Mouse (Mus musculus) lung, embryonic 14.5 days (tissue): Measurements from ENCODE around the gene Tenm4. TPM values are rescaled to one million over a fixed set of nuclear protein-coding genes. Genes with fewer than 3 reads are reported as not detected.

Experiments used
- ATAC-seq: fragments of 200-750 bp; cut with Nextera tagmentation; 2 replicates; pipeline ENCODE4 v1.8.0; 2017; ENCODE audit warnings: mild to moderate bottlenecking, moderate TSS enrichment, moderate library complexity; ENCODE audit not compliant: insufficient read depth
- DNase-seq: peaks from one replicate; pipeline ENCODE4 v3.0.0-alpha.2; 2015
- H3K27ac ChIP-seq: fragments of 300-500 bp; sonication (generic); 2 replicates; pipeline ENCODE4 v1.5.1; 2014; ENCODE audit warnings: low read depth, mild to moderate bottlenecking, moderate library complexity
- H3K27me3 ChIP-seq: fragments of 300-500 bp; sonication (generic); 2 replicates; pipeline ENCODE4 v1.6.1; 2014; ENCODE audit warnings: low read length, control low read depth; ENCODE audit not compliant: insufficient read depth
- H3K36me3 ChIP-seq: fragments of 300-500 bp; sonication (generic); 2 replicates; pipeline ENCODE4 v1.6.1; 2014; ENCODE audit warnings: control low read depth; ENCODE audit not compliant: insufficient read depth
- H3K4me1 ChIP-seq: fragments of 300-500 bp; sonication (generic); 2 replicates; pipeline ENCODE4 v1.6.1; 2014; ENCODE audit warnings: antibody characterized with exemption, control low read depth; ENCODE audit not compliant: insufficient read depth
- H3K4me2 ChIP-seq: fragments of 300-500 bp; sonication (generic); 2 replicates; pipeline ENCODE4 v1.6.1; 2014; ENCODE audit warnings: mild to moderate bottlenecking
- H3K4me3 ChIP-seq: fragments of 300-500 bp; sonication (generic); 2 replicates; pipeline ENCODE4 v1.5.1; 2014; ENCODE audit warnings: low read depth, low read length
- H3K9ac ChIP-seq: fragments of 300-500 bp; sonication (generic); 2 replicates; pipeline ENCODE4 v1.6.1; 2014
- H3K9me3 ChIP-seq: fragments of 300-500 bp; sonication (generic); 2 replicates; pipeline ENCODE4 v1.6.1; 2016; ENCODE audit warnings: low read depth, low read length, control low read depth
- CTCF ChIP-seq: IDR thresholded peaks from 2 replicates; pipeline ENCODE4 v1.5.1; 2016; ENCODE audit warnings: antibody characterized with exemption, low read depth
- WGBS: fragments of 180-500 bp; shearing (Covaris S2); extraction: QIAGEN DNeasy Blood & Tissue Kit; methylation state at CpG from one replicate; pipeline ENCODE4 v1.1.7; 2014; 5-methylcytosine and 5-hydroxymethylcytosine counted together
- polyA plus RNA-seq: library from polyadenylated mRNA; unstranded; fragments of >200 nt; fragmentation: Nextera tagmentation; extraction: Ambion mirVana; gene quantifications from 2 replicates; pipeline ENCODE4 v1.2.1, GENCODE M21; 2014

The Tenm4 gene
- polyA plus RNA-seq, 1 experiment from 2014 or later: 24.9 TPM

GRCm38 (mm10) chr7:96666366-96666896, 495.4 kb downstream of the Tenm4 start:
- Histone ChIP-seq H3K4me3 (no peak overlapping the region), H3K36me3 (no peaks in the 10 kb centered on the region), H3K27ac (peak overlapping the region; percentile 78), H3K9me3 (no peaks in the 10 kb centered on the region), H3K9ac (no peak overlapping the region), H3K4me2 (no peak overlapping the region), H3K27me3 (no peaks in the 10 kb centered on the region), H3K4me1 (peaks cover 40% of the 10 kb centered on the region)
- peak; percentile 84 for ATAC-seq
- TF ChIP-seq CTCF: no peak
- WGBS: 30% methylated on average over 8 of the region's 8 CpGs
- DNase-seq: peak; percentile 78

- no peaks in the 10 kb centered on the region for H3K27me3 ChIP-seq
- no peak for TF ChIP-seq CTCF
- H3K9me3 ChIP-seq: no peaks in the 10 kb centered on the region
- no peak for ATAC-seq
- no peak overlapping the region for H3K9ac ChIP-seq
- H3K4me3 ChIP-seq: no peak overlapping the region
- H3K27ac ChIP-seq: peak overlapping the region; percentile 24; the same call in 1 of the 2 replicates
- DNase-seq: no peak
- WGBS: 62% methylated on average over 6 of the region's 6 CpGs
- H3K4me1 ChIP-seq: peaks cover 31% of the 10 kb centered on the region
- no peak overlapping the region for H3K4me2 ChIP-seq
- no peaks in the 10 kb centered on the region for H3K36me3 ChIP-seq
Measured at GRCm38 (mm10) chr7:96667688-96668087, 496.6 kb downstream of the Tenm4 start.

- H3K9ac ChIP-seq: no peak overlapping the region
- 87% methylated on average over 3 of the region's 3 CpGs for WGBS
- H3K4me1 ChIP-seq: peaks cover 28% of the 10 kb centered on the region
- no peaks in the 10 kb centered on the region for H3K27me3 ChIP-seq
- H3K4me2 ChIP-seq: no peak overlapping the region
- ATAC-seq (no peak), DNase-seq (no peak)
- H3K36me3 ChIP-seq: no peaks in the 10 kb centered on the region
- TF ChIP-seq CTCF: no peak
- H3K27ac ChIP-seq: no peak overlapping the region
- H3K4me3 ChIP-seq: no peak overlapping the region
- H3K9me3 ChIP-seq: no peaks in the 10 kb centered on the region
Measured at GRCm38 (mm10) chr7:96670095-96670494, 499.0 kb downstream of the Tenm4 start.

GRCm38 (mm10) chr7:96672322-96672914, 501.4 kb downstream of the Tenm4 start:
- Histone ChIP-seq H3K36me3 (no peaks in the 10 kb centered on the region), H3K9ac (no peak overlapping the region), H3K4me2 (no peak overlapping the region), H3K9me3 (no peaks in the 10 kb centered on the region), H3K4me3 (no peak overlapping the region), H3K27ac (peak overlapping the region; percentile 64; the same call in 1 of the 2 replicates), H3K27me3 (no peaks in the 10 kb centered on the region), H3K4me1 (peaks cover 21% of the 10 kb centered on the region)
- no peak for TF ChIP-seq CTCF
- 30% methylated on average over 6 of the region's 6 CpGs for WGBS
- DNase-seq (peak; percentile 62), ATAC-seq (no peak)

GRCm38 (mm10) chr7:96677082-96677481, 506.0 kb downstream of the Tenm4 start:
- H3K9me3 ChIP-seq: no peaks in the 10 kb centered on the region
- H3K4me3 ChIP-seq: no peak overlapping the region
- DNase-seq (peak; percentile 84), ATAC-seq (peak; percentile 74)
- no peaks in the 10 kb centered on the region for H3K36me3 ChIP-seq
- no peak for TF ChIP-seq CTCF
- no peaks in the 10 kb centered on the region for H3K27me3 ChIP-seq
- peak overlapping the region; percentile 22; the same call in 1 of the 2 replicates for H3K27ac ChIP-seq
- H3K4me1 ChIP-seq: peaks cover 6% of the 10 kb centered on the region
- H3K9ac ChIP-seq: no peak overlapping the region
- H3K4me2 ChIP-seq: no peak overlapping the region
- WGBS: 36% methylated on average over 2 of the region's 2 CpGs

GRCm38 (mm10) chr7:96678236-96678635, 507.2 kb downstream of the Tenm4 start:
- H3K4me1 ChIP-seq: peaks cover 6% of the 10 kb centered on the region; the same call in 1 of the 2 replicates
- no peak for TF ChIP-seq CTCF
- ATAC-seq: no peak
- no peaks in the 10 kb centered on the region for H3K27me3 ChIP-seq
- H3K9me3 ChIP-seq: no peaks in the 10 kb centered on the region
- WGBS: 78% methylated on average over 4 of the region's 4 CpGs
- no peak overlapping the region for H3K4me2 ChIP-seq
- H3K9ac ChIP-seq: no peak overlapping the region
- H3K27ac ChIP-seq: no peak overlapping the region
- no peak overlapping the region for H3K4me3 ChIP-seq
- DNase-seq: no peak
- H3K36me3 ChIP-seq: no peaks in the 10 kb centered on the region

- ATAC-seq (no peak), DNase-seq (no peak)
- H3K27me3 ChIP-seq: no peaks in the 10 kb centered on the region
- H3K4me2 ChIP-seq: no peak overlapping the region
- H3K36me3 ChIP-seq: no peaks in the 10 kb centered on the region
- H3K9me3 ChIP-seq: no peaks in the 10 kb centered on the region
- no peak for TF ChIP-seq CTCF
- no peak overlapping the region for H3K4me3 ChIP-seq
- H3K27ac ChIP-seq: no peak overlapping the region
- no peak overlapping the region for H3K9ac ChIP-seq
- peaks cover 6% of the 10 kb centered on the region; the same call in 1 of the 2 replicates for H3K4me1 ChIP-seq
- 68% methylated on average over 1 of the region's 1 CpGs for WGBS
Measured at GRCm38 (mm10) chr7:96679746-96680145, 508.7 kb downstream of the Tenm4 start.
